Mouse (Mus musculus) midbrain, embryonic 14.5 days (tissue): ENCODE data around the gene Mymk. TPM values are rescaled to one million over a fixed set of nuclear protein-coding genes. Genes with fewer than 3 reads are reported as not detected.

Experiments
- ATAC-seq: fragments of 200-750 bp; cut with Nextera tagmentation; 2 replicates; pipeline ENCODE4 v1.8.0; 2017; ENCODE audit warnings: moderate number of reproducible peaks, moderate library complexity; ENCODE audit not compliant: low FRiP score, low TSS enrichment
- DNase-seq: peaks from one replicate; pipeline ENCODE4 v3.0.0-alpha.2; 2015
- H3K27ac ChIP-seq: fragments of 300-500 bp; sonication (generic); replicated peaks from 2 replicates; pipeline ENCODE4 v1.5.1; 2014; ENCODE audit warnings: mild to moderate bottlenecking, low read depth, low read length, moderate library complexity
- H3K27me3 ChIP-seq: fragments of 300-500 bp; sonication (generic); 2 replicates; pipeline ENCODE4 v1.6.1; 2014; ENCODE audit warnings: low read length, control low read depth, mixed read lengths; ENCODE audit not compliant: control insufficient read depth, insufficient read depth
- H3K36me3 ChIP-seq: fragments of 300-500 bp; sonication (generic); 2 replicates; pipeline ENCODE4 v1.6.1; 2014; ENCODE audit warnings: low read length, control low read depth; ENCODE audit not compliant: control insufficient read depth, insufficient read depth
- H3K4me1 ChIP-seq: fragments of 300-500 bp; sonication (generic); 2 replicates; pipeline ENCODE4 v1.6.1; 2014; ENCODE audit warnings: mild to moderate bottlenecking, antibody characterized with exemption, low read length, control low read depth; ENCODE audit not compliant: control insufficient read depth, insufficient read depth
- H3K4me2 ChIP-seq: fragments of 300-500 bp; sonication (generic); 2 replicates; pipeline ENCODE4 v1.6.1; 2014; ENCODE audit warnings: mild to moderate bottlenecking, low read length, moderate library complexity
- H3K4me3 ChIP-seq: fragments of 300-500 bp; sonication (generic); replicated peaks from 2 replicates; pipeline ENCODE4 v1.5.1; 2014; ENCODE audit warnings: low read depth, low read length
- H3K9ac ChIP-seq: fragments of 300-500 bp; sonication (generic); replicated peaks from 2 replicates; pipeline ENCODE4 v1.6.1; 2014; ENCODE audit warnings: mild to moderate bottlenecking, low read length, moderate library complexity
- H3K9me3 ChIP-seq: fragments of 300-500 bp; sonication (generic); 2 replicates; pipeline ENCODE4 v1.6.1; 2016; ENCODE audit warnings: low read length, control low read depth, mixed read lengths; ENCODE audit not compliant: control insufficient read depth
- WGBS: fragments of 180-500 bp; shearing (Covaris S2); extraction: QIAGEN DNeasy Blood & Tissue Kit; methylation state at CpG from one replicate; pipeline ENCODE4 v1.1.7; 2014; 5-methylcytosine and 5-hydroxymethylcytosine counted together
- polyA plus RNA-seq: library from polyadenylated mRNA; unstranded; fragments of >200 nt; fragmentation: Nextera tagmentation; extraction: Ambion mirVana; gene quantifications from 2 replicates; pipeline ENCODE4 v1.2.1, GENCODE M21; 2014

The Mymk gene
- polyA plus RNA-seq, 1 experiment from 2014 or later, result not detected

- WGBS, result 58% methylated on average over 12 of the region's 12 CpGs
These were observed 13.2 kb downstream of the Mymk start for GRCm38 (mm10) chr2:27058751-27059150.

GRCm38 (mm10) chr2:27058251-27058650 is 13.7 kb downstream of the Mymk start:
- no peaks in the 10 kb centered on the region for H3K36me3 ChIP-seq
- ATAC-seq (no peak), DNase-seq (no peak)
- 63% methylated on average over 4 of the region's 4 CpGs for WGBS
- H3K4me3 ChIP-seq, result no peak overlapping the region
- no peak overlapping the region for H3K9ac ChIP-seq
- H3K9me3 ChIP-seq, result no peaks in the 10 kb centered on the region
- H3K27me3 ChIP-seq, result no peaks in the 10 kb centered on the region
- H3K27ac ChIP-seq, result no peak overlapping the region
- no peaks in the 10 kb centered on the region for H3K4me1 ChIP-seq
- no peak overlapping the region for H3K4me2 ChIP-seq

More at GRCm38 (mm10) chr2:27058751-27059150, 13.2 kb downstream of the Mymk start:
- Histone ChIP-seq H3K9ac (no peak overlapping the region), H3K4me2 (no peak overlapping the region), H3K9me3 (no peaks in the 10 kb centered on the region), H3K36me3 (no peaks in the 10 kb centered on the region), H3K27ac (no peak overlapping the region), H3K4me3 (no peak overlapping the region), H3K4me1 (no peaks in the 10 kb centered on the region), H3K27me3 (no peaks in the 10 kb centered on the region)
- no peak for ATAC-seq
- DNase-seq, result no peak

DNA sequence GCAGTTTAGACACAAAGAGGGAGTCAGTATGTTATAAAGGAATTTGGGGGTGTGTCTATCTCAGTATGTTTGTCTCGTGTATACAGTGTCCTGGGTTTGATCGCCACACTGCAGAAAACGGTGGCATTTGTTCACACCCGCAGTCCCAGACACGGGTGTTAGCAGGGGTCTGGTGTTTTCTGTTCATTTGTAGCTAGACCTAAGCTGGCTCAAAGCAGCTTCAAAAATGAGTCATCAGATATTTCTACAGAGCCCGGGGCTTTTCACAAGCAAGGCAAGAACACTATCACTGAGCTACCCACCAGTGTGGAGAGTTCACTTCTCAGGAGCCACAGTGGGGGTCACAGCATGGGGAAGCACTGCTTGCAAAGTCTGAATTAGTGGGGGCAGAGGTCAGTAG is 22.6 kb downstream of the Mymk start:
- no peaks in the 10 kb centered on the region for H3K36me3 ChIP-seq
- no peaks in the 10 kb centered on the region for H3K27me3 ChIP-seq
- DNase-seq (no peak), ATAC-seq (no peak)
- 20% methylated on average over 6 of the region's 6 CpGs for WGBS
- no peaks in the 10 kb centered on the region for H3K9me3 ChIP-seq
- H3K4me1 ChIP-seq, result no peaks in the 10 kb centered on the region
- no peak overlapping the region for H3K27ac ChIP-seq
- no peak overlapping the region for H3K4me2 ChIP-seq
- no peak overlapping the region for H3K4me3 ChIP-seq
- no peak overlapping the region for H3K9ac ChIP-seq

DNA sequence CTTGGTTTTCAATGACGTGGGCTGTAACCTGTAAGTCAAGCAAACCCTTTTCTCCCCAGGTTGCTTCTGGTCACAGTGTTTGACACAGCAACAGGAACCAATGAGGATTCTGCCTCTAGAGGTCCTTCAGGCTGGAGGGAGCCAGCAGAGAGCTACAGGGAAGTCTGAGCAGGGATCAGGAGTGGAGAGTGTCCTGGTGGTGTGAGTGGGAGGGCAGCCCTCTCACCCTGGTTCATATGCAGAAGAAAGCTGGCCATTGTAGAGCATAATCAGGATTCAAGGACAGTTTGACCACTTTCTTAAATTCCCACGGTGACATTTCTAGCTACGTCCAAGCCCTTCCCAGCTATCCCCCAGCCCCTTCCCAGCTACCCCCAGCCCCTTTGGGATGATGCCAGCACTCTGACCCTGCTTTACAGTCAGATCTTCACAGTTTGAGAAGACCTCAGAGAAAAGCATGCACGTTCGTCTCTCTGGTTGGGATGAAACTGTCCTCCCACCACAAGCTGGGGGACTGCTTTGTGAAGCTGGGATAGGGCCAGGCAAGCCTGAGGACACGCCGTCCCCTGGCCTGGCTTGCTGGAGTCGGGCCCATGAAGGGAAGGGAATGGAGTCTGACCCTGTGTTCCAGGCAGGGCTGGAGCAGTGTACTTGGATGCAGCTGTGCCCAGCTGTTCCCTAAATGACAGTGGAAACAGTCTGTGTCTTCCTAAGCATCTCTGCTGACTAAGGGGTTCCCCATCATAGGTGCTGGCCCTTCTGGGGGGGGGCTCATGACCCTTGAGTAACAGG is 25.8 kb downstream of the Mymk start:
- Histone ChIP-seq H3K27me3 (no peaks in the 10 kb centered on the region), H3K9ac (no peak overlapping the region), H3K4me2 (no peak overlapping the region), H3K4me1 (no peaks in the 10 kb centered on the region), H3K4me3 (no peak overlapping the region), H3K9me3 (no peaks in the 10 kb centered on the region), H3K27ac (no peak overlapping the region), H3K36me3 (no peaks in the 10 kb centered on the region)
- ATAC-seq (no peak), DNase-seq (no peak)
- WGBS, result 65% methylated on average over 8 of the region's 8 CpGs

DNA sequence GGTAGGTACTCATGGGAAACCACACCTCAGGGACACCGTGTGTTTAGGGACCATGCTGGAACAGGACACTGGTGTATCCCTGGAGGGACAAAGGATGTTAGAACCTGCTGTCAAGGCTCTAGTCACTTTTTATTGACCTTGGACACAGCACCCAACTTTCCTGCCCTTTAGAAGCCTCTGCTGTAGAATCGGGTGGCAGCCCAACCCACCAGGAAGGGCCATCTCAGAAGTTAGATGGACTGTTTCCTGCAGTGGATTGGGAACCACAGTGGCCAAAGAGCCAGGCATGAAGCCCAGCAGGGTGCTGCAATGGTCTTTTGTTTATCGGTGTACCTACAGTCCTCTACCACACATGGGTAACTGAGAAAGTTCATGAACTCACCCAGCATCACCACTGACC is 27.3 kb downstream of the Mymk start:
- DNase-seq (no peak), ATAC-seq (no peak)
- H3K4me3 ChIP-seq, result no peak overlapping the region
- H3K27me3 ChIP-seq, result no peaks in the 10 kb centered on the region
- 78% methylated on average over 3 of the region's 3 CpGs for WGBS
- no peaks in the 10 kb centered on the region for H3K36me3 ChIP-seq
- no peak overlapping the region for H3K9ac ChIP-seq
- H3K4me2 ChIP-seq, result no peak overlapping the region
- no peaks in the 10 kb centered on the region for H3K9me3 ChIP-seq
- no peaks in the 10 kb centered on the region for H3K4me1 ChIP-seq
- H3K27ac ChIP-seq, result no peak overlapping the region

- Histone ChIP-seq H3K36me3 (no peaks in the 10 kb centered on the region), H3K27ac (no peak overlapping the region), H3K4me1 (no peaks in the 10 kb centered on the region), H3K9me3 (no peaks in the 10 kb centered on the region), H3K4me3 (no peak overlapping the region), H3K4me2 (no peak overlapping the region), H3K27me3 (no peaks in the 10 kb centered on the region), H3K9ac (no peak overlapping the region)
- DNase-seq (no peak), ATAC-seq (no peak)
- 71% methylated on average over 4 of the region's 4 CpGs for WGBS
These were observed 27.8 kb downstream of the Mymk start for GRCm38 (mm10) chr2:27044166-27044565.

DNA sequence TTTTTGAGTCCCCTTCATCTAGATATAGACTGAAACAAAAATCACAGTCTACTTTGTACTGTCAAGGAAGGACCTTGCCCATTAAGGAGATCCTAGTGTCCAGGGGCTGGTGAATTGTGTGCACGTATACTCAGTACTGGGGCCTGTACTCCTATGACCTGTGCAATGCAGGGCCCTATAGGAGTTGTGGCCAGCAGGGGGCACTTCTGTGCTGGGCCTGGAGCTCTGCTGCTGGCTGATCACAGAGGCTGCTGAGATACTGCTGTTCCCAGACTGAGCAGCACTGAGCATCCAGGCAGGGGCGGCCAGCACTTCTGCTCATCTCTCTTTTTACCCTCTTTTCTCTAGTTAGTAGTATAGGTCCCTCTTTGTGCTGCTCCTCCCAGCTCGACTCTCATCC is 28.5 kb downstream of the Mymk start:
- WGBS, result 16% methylated on average over 3 of the region's 3 CpGs
- no peaks in the 10 kb centered on the region for H3K4me1 ChIP-seq
- no peaks in the 10 kb centered on the region for H3K9me3 ChIP-seq
- DNase-seq, result peak; percentile 93
- ATAC-seq, result peak; percentile 84
- no peak overlapping the region for H3K27ac ChIP-seq
- no peaks in the 10 kb centered on the region for H3K27me3 ChIP-seq
- no peak overlapping the region for H3K4me3 ChIP-seq
- no peak overlapping the region for H3K4me2 ChIP-seq
- no peak overlapping the region for H3K9ac ChIP-seq
- H3K36me3 ChIP-seq, result no peaks in the 10 kb centered on the region

GRCm38 (mm10) chr2:27042131-27042844 is 29.7 kb downstream of the Mymk start:
- Histone ChIP-seq H3K36me3 (no peaks in the 10 kb centered on the region), H3K4me3 (no peak overlapping the region), H3K9ac (no peak overlapping the region), H3K27ac (no peak overlapping the region), H3K4me2 (no peak overlapping the region), H3K27me3 (no peaks in the 10 kb centered on the region), H3K4me1 (no peaks in the 10 kb centered on the region), H3K9me3 (no peaks in the 10 kb centered on the region)
- no peak for DNase-seq
- 75% methylated on average over 8 of the region's 8 CpGs for WGBS
- no peak for ATAC-seq

- DNase-seq (no peak), ATAC-seq (no peak)
- WGBS, result 13% methylated on average over 1 of the region's 1 CpGs
These were observed 32.7 kb downstream of the Mymk start for GRCm38 (mm10) chr2:27039286-27039685.

More at GRCm38 (mm10) chr2:27039286-27039685, 32.7 kb downstream of the Mymk start:
- Histone ChIP-seq H3K27me3 (no peaks in the 10 kb centered on the region), H3K9me3 (no peaks in the 10 kb centered on the region), H3K9ac (no peak overlapping the region), H3K4me3 (no peak overlapping the region), H3K4me1 (no peaks in the 10 kb centered on the region), H3K27ac (no peak overlapping the region), H3K36me3 (no peaks in the 10 kb centered on the region), H3K4me2 (no peak overlapping the region)
